Mouse (Mus musculus) heart, adult 2 months (tissue): Measurements from ENCODE around the gene Tmsb15b2. TPM values are rescaled to one million over a fixed set of nuclear protein-coding genes. Genes with fewer than 3 reads are reported as not detected.
A peak's percentile ranks its signal among the peaks of the same experiment; 100 is the strongest.

Experiments
- DNase-seq, 2 experiments: peaks; one replicate each; pipeline ENCODE4 v3.0.0; 2021
- H3K27ac ChIP-seq: fragments of 200-600 bp; 2 replicates; pipeline ENCODE4 v1.8.1; 2022
- H3K27me3 ChIP-seq: fragments of 200-500 bp; 2 replicates; pipeline ENCODE4 v1.6.1; 2012; ENCODE audit warnings: mild to moderate bottlenecking, low read length, inconsistent platforms, mixed read lengths; ENCODE audit not compliant: control insufficient read depth, insufficient read depth
- H3K36me3 ChIP-seq: fragments of 200-500 bp; 2 replicates; pipeline ENCODE4 v1.6.1; 2012; ENCODE audit warnings: low read length, inconsistent platforms; ENCODE audit not compliant: control insufficient read depth, insufficient read depth
- H3K4me1 ChIP-seq: fragments of 200-500 bp; 2 replicates; pipeline ENCODE4 v1.6.1; 2011; ENCODE audit warnings: low read length; ENCODE audit not compliant: control insufficient read depth, insufficient read depth
- H3K4me3 ChIP-seq: fragments of 200-600 bp; 2 replicates; pipeline ENCODE4 v1.8.1; 2022
- H3K79me2 ChIP-seq: fragments of 200-500 bp; replicated peaks from 2 replicates; pipeline ENCODE4 v1.6.1; 2012; ENCODE audit warnings: mild to moderate bottlenecking, inconsistent platforms, low read length, moderate library complexity, mixed read lengths; ENCODE audit not compliant: control insufficient read depth, insufficient read depth
- H3K9ac ChIP-seq: fragments of 200-500 bp; 2 replicates; pipeline ENCODE4 v1.6.1; 2012; ENCODE audit warnings: low read depth, mild to moderate bottlenecking, control low read depth, inconsistent platforms, low read length, mixed read lengths
- CTCF ChIP-seq: fragments of 200-600 bp; IDR thresholded peaks from 2 replicates; pipeline ENCODE4 v1.8.1; 2022; ENCODE audit warnings: antibody characterized with exemption, mild to moderate bottlenecking, moderate library complexity
- EP300 ChIP-seq: fragments of 200-500 bp; IDR thresholded peaks from 2 replicates; pipeline ENCODE4 v1.6.1; 2011; ENCODE audit warnings: low read depth, low read length, control low read depth; ENCODE audit not compliant: insufficient read depth
- POLR2A ChIP-seq: fragments of 200-500 bp; IDR thresholded peaks from 2 replicates; pipeline ENCODE4 v1.6.1; 2011; ENCODE audit warnings: mild to moderate bottlenecking, low read depth, low read length, control low read depth; ENCODE audit not compliant: insufficient read depth
- WGBS: fragments of 180-500 bp; shearing (Covaris S2); methylation state at CpG from one replicate; pipeline ENCODE4 v1.1.7; 2018; 5-methylcytosine and 5-hydroxymethylcytosine counted together
- intact Hi-C: fragments of 180-260 bp; cut with DNase I; formaldehyde crosslinking; loops from one replicate; pipeline ENCODE4 v1.15.1; 2025
- polyA plus RNA-seq: library from polyadenylated mRNA; depleted of rRNA; stranded (reverse); fragments of >200 nt; gene quantifications from 2 replicates; pipeline ENCODE4 v1.2.3, GENCODE M21; 2012
- total RNA-seq, 2 experiments: library from RNA; stranded (reverse); gene quantifications; 2 replicates each; pipeline ENCODE4 v1.2.3; 2021

The Tmsb15b2 gene
- total and polyA plus RNA-seq, 3 experiments, result 0.77 to 1.4 TPM; not detected in 1

- Histone ChIP-seq H3K27me3 (peaks cover 3% of the 10 kb centered on the region; the same call in 1 of the 2 replicates), H3K9ac (peak within 1 kb of the TSS; percentile 25; the same call in 1 of the 2 replicates), H3K4me1 (no peaks in the 10 kb centered on the region; the same call in 1 of the 2 replicates), H3K36me3 (no peaks in the 10 kb centered on the region), H3K27ac (no peak within 1 kb of the TSS), H3K79me2 (no peaks in the 10 kb centered on the region), H3K4me3 (peak within 1 kb of the TSS; percentile 19; the same call in 1 of the 2 replicates)
- WGBS, result 25% methylated on average over 26 of the region's 26 CpGs
- no peak for TF ChIP-seq POLR2A
- TF ChIP-seq EP300, result no peak
- no peak for TF ChIP-seq CTCF
- intact Hi-C loops, result no loop called here
- peak; percentile 31 to 50 for DNase-seq
Observed at GRCm38 (mm10) chrX:136992978-136993547, 17.8 kb upstream of the Tmsb15b2 start, which contains the start of gene Zcchc18. TSS of gene Zcchc18 (plus strand) at chrX:136993155.

- H3K27ac ChIP-seq, result no peak overlapping the region
- TF ChIP-seq POLR2A (no peak), CTCF (no peak), EP300 (no peak)
- H3K36me3 ChIP-seq, result no peaks in the 10 kb centered on the region
- no peaks in the 10 kb centered on the region; the same call in 1 of the 2 replicates for H3K4me1 ChIP-seq
- intact Hi-C loops, result no loop called here
- peak overlapping the region; percentile 19; the same call in 1 of the 2 replicates for H3K4me3 ChIP-seq
- no peak for DNase-seq
- 25% methylated on average over 19 of the region's 19 CpGs for WGBS
- no peak overlapping the region; the same call in 1 of the 2 replicates for H3K9ac ChIP-seq
- H3K79me2 ChIP-seq, result no peaks in the 10 kb centered on the region
- H3K27me3 ChIP-seq, result peaks cover 3% of the 10 kb centered on the region; the same call in 1 of the 2 replicates
Observed at GRCm38 (mm10) chrX:136992191-136992965, 17.1 kb upstream of the Tmsb15b2 start.

GRCm38 (mm10) chrX:136991274-136991673, 16.0 kb upstream of the Tmsb15b2 start:
- Histone ChIP-seq H3K4me3 (no peak overlapping the region), H3K4me1 (no peaks in the 10 kb centered on the region; the same call in 1 of the 2 replicates), H3K9ac (no peak overlapping the region), H3K36me3 (no peaks in the 10 kb centered on the region), H3K79me2 (no peaks in the 10 kb centered on the region), H3K27me3 (peaks cover 3% of the 10 kb centered on the region; the same call in 1 of the 2 replicates), H3K27ac (no peak overlapping the region)
- TF ChIP-seq EP300 (no peak), CTCF (no peak), POLR2A (no peak)
- intact Hi-C loops, result no loop called here
- 54% methylated on average over 2 of the region's 2 CpGs for WGBS
- DNase-seq, result no peak

GRCm38 (mm10) chrX:136986039-136986438, 10.7 kb upstream of the Tmsb15b2 start:
- Histone ChIP-seq H3K27ac (no peak overlapping the region), H3K4me1 (no peaks in the 10 kb centered on the region), H3K4me3 (no peak overlapping the region), H3K27me3 (no peaks in the 10 kb centered on the region), H3K36me3 (no peaks in the 10 kb centered on the region), H3K9ac (no peak overlapping the region), H3K79me2 (no peaks in the 10 kb centered on the region)
- DNase-seq, result no peak
- no peak for TF ChIP-seq POLR2A
- no peak for TF ChIP-seq CTCF
- no peak for TF ChIP-seq EP300
- intact Hi-C loops, result no loop called here

GRCm38 (mm10) chrX:136978616-136979015, 3.3 kb upstream of the Tmsb15b2 start:
- no peak for DNase-seq
- no peaks in the 10 kb centered on the region for H3K36me3 ChIP-seq
- TF ChIP-seq CTCF, result peak; percentile 58
- TF ChIP-seq EP300, result no peak
- no peak for TF ChIP-seq POLR2A
- H3K27ac ChIP-seq, result no peak overlapping the region
- no peak overlapping the region for H3K4me3 ChIP-seq
- H3K27me3 ChIP-seq, result no peaks in the 10 kb centered on the region
- H3K4me1 ChIP-seq, result no peaks in the 10 kb centered on the region
- H3K79me2 ChIP-seq, result no peaks in the 10 kb centered on the region
- H3K9ac ChIP-seq, result no peak overlapping the region
- intact Hi-C loops, result no loop called here
